Mouse (Mus musculus) bone marrow, adult 2 months (tissue): ENCODE measurements around the gene Capn1. TPM values are rescaled to one million over a fixed set of nuclear protein-coding genes. Genes with fewer than 3 reads are reported as not detected.

Experiments
- H3K27ac ChIP-seq: fragments of 200-500 bp; 2 replicates; pipeline ENCODE4 v1.5.1; 2012; ENCODE audit warnings: low read depth, mild to moderate bottlenecking, control low read depth, inconsistent platforms, low read length; ENCODE audit not compliant: control insufficient read depth, poor library complexity, insufficient read depth
- H3K4me1 ChIP-seq: fragments of 200-500 bp; 2 replicates; pipeline ENCODE4 v1.6.1; 2011; ENCODE audit warnings: low read length; ENCODE audit not compliant: control insufficient read depth, insufficient read depth
- H3K4me3 ChIP-seq: fragments of 200-500 bp; replicated peaks from 2 replicates; pipeline ENCODE3; 2011; ENCODE audit warnings: mild to moderate bottlenecking, low read depth, low read length, control low read depth; ENCODE audit not compliant: control insufficient read depth
- CTCF ChIP-seq: fragments of 200-500 bp; IDR thresholded peaks from 2 replicates; pipeline ENCODE4 v1.5.1; 2011; ENCODE audit warnings: low read length, control low read depth; ENCODE audit not compliant: control insufficient read depth, insufficient read depth
- POLR2A ChIP-seq: fragments of 200-500 bp; IDR thresholded peaks from 2 replicates; pipeline ENCODE4 v1.6.1; 2011; ENCODE audit warnings: low read depth, mild to moderate bottlenecking, control low read depth, low read length, borderline replicate concordance; ENCODE audit not compliant: control insufficient read depth
- WGBS: fragments of 180-500 bp; shearing (Covaris S2); methylation state at CpG from one replicate; pipeline ENCODE4 v1.1.7; 2018; 5-methylcytosine and 5-hydroxymethylcytosine counted together
- polyA plus RNA-seq: library from polyadenylated mRNA; stranded (reverse); fragments of >200 nt; gene quantifications from 2 replicates; pipeline ENCODE4 v1.2.4, GENCODE M21; 2011; ENCODE audit warnings: low replicate concordance; ENCODE audit not compliant: missing spikeins, insufficient read depth, insufficient read length

The Capn1 gene
- polyA plus RNA-seq, 1 experiment, result 139 TPM

DNA sequence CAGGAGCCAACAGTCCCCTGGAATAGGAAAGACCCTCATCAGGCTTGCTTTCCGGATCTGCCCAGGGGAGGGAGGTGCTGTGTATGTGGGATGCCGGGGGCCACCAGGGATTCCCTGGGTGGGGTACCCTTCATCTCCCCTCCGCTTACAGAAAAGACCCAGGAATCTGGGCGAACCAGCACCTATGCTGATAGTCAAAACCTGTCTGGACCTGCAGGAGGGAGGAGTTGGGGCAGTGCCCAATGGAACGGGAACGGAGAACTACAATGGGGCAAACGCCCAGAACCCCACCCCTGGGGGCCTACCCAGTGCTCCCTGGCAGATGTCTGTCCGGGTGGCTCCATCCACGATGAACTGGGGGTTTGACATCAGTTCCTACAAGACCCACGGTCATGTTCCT lies 2.0 kb downstream of the Capn1 start:
- Histone ChIP-seq H3K4me3 (peak overlapping the region; percentile 91), H3K4me1 (peaks cover 1% of the 10 kb centered on the region; the same call in 1 of the 2 replicates), H3K27ac (no peak overlapping the region)
- WGBS, result 89% methylated on average over 10 of the region's 10 CpGs
- TF ChIP-seq POLR2A (no peak), CTCF (no peak)

DNA sequence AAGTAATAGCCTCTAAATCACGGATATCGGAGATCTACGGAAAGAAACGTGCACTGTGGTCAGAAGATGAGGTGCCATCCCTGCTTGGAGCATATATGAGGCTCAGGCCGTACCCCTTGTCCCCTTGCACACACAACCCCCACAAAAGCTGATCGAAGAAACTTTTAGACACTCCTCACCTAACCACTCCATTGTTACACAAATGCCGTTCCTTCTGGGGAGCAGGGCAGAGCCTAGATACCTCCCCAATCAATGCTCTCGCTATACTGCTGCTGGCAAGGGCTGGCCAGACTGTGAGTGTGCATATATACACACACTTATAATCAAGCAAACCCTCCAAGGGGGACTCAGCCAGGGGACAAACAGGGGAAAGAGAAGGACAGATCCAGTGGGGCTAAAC lies 6.6 kb downstream of the Capn1 start:
- 97% methylated on average over 8 of the region's 8 CpGs for WGBS
- no peak overlapping the region for H3K27ac ChIP-seq
- TF ChIP-seq CTCF (no peak), POLR2A (no peak)
- no peak overlapping the region for H3K4me3 ChIP-seq
- no peaks in the 10 kb centered on the region; the same call in 1 of the 2 replicates for H3K4me1 ChIP-seq

DNA sequence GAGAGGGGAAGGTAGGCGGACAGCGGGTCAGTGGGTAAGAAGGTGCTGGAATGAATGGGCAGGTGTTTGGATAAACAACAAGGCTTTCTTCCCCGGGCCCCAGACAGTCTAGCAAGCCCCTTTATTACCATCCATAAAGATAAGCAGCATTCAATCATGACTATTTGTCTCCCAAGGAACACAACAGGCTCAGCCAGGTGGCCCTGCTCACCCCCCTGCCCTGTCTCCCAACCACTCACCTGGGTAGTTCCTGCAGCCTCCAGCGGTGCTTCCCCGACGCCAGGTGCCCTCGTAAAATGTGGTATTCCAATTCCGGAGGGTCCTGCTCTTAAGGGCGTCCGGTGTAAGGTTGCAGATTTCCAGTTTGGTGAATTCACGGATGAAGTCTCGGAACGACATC lies 8.7 kb downstream of the Capn1 start:
- TF ChIP-seq POLR2A (no peak), CTCF (no peak)
- WGBS, result 96% methylated on average over 13 of the region's 13 CpGs
- no peak overlapping the region for H3K27ac ChIP-seq
- H3K4me1 ChIP-seq, result no peaks in the 10 kb centered on the region; the same call in 1 of the 2 replicates
- no peak overlapping the region for H3K4me3 ChIP-seq

DNA sequence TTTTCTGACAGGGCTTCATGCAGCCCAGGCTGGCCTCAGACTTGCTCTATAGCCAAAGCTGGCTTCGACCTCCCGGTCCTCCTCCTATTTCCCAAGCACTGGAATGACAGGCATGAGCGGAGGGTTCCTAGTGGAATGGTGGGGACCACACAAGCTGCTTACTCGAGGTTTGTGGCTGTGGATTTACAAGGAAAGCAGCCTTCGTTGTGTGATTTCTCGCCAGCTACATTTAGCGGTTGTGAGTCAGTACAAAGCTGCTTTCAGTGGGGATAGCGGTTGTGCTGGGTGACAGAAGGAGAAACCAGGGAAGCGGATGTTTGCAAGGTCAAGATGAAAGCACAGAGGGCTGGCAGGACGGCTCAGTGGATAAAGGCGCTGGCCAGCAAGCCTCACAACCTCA lies 10.2 kb downstream of the Capn1 start:
- no peaks in the 10 kb centered on the region; the same call in 1 of the 2 replicates for H3K4me1 ChIP-seq
- H3K27ac ChIP-seq, result no peak overlapping the region
- no peak overlapping the region for H3K4me3 ChIP-seq
- TF ChIP-seq POLR2A (no peak), CTCF (no peak)
- WGBS, result 89% methylated on average over 11 of the region's 11 CpGs

DNA sequence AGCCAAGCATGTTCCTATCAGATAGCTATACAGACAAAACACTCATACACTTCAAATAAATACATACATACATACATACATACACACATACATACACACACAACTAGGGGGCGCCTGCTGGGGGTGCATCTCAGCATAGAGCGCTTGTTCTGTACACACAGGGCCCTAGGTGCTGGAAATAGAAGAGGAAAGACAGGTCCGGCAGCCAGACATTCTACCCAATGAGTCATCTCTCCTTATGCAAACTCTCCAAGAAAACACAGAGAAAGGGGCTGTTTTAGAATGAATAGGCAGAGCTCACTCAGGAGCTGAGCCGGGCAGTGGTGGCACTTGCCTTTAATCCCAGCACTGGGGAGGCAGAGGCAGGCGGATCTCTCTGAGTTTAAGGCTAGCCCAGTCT lies 15.7 kb downstream of the Capn1 start:
- Histone ChIP-seq H3K27ac (no peak overlapping the region), H3K4me1 (peaks cover 5% of the 10 kb centered on the region), H3K4me3 (no peak overlapping the region)
- TF ChIP-seq CTCF, result no peak
- 86% methylated on average over 5 of the region's 5 CpGs for WGBS

DNA sequence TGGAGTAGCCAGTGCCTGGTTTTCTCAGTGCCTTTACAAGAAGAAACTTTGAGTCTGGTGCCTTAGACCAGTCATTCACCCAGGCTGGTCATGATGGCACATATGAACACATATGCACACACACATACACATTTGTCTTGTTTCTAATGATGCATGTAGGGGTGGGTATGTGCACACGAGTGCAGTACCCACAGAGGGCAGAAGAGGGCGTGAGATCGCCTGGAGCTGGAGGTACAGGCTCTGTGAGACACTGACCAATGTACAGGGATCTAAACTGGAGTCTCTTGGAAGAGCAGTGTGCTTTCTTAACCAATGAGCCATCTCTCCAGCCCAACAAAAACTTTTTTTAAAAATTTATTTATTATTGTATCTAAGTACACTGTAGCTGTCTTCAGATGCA lies 17.5 kb downstream of the Capn1 start:
- TF ChIP-seq CTCF (peak; percentile 31; the same call in 1 of the 2 replicates), POLR2A (no peak)
- Histone ChIP-seq H3K4me3 (no peak overlapping the region), H3K4me1 (peaks cover 5% of the 10 kb centered on the region), H3K27ac (no peak overlapping the region)
- 91% methylated on average over 3 of the region's 3 CpGs for WGBS

DNA sequence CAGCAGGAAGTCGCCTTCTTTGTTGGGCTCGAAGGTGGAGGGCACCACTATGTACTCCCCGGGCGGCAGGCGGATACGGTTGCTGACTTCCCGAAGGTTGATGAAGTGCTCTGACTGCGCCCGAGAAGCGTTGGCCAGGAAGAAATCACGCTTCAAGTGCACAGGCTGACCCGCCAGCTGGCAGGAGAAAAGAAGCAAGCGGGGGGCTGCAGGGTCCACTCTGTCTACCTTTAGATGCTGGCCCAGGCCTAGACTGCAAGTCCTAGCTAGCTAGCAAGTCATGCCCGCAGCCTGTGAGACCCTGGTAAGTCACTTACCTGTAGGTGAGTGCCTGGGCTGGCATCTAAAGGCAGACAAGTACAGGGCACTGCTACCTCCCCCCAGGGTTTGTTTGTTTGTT lies 21.0 kb downstream of the Capn1 start:
- 93% methylated on average over 14 of the region's 14 CpGs for WGBS
- no peak overlapping the region for H3K27ac ChIP-seq
- TF ChIP-seq POLR2A, result no peak
- no peak overlapping the region for H3K4me3 ChIP-seq
- H3K4me1 ChIP-seq, result peaks cover 14% of the 10 kb centered on the region

DNA sequence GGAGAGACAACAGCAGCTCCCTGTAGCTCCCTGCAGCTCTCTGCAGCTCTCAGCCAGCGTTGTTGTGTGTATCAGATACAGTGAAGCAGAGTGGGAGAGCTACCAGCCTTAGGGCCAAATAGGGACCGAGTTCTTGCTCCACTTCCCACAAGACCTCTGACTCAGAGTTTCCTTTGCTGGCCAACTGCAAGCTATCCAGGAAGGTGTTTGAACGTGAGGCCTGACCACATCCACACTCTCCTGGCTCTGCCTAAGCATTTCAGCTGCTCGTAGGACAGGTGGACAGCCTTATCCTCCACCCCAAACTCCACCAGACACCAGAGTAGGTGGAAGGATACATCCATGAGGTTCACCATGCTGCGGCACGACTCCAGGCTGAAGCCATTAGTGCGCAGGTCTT lies 23.7 kb downstream of the Capn1 start:
- TF ChIP-seq CTCF, result no peak
- TF ChIP-seq POLR2A, result no peak
- peak overlapping the region; percentile 20 for H3K4me3 ChIP-seq
- peak overlapping the region; percentile 90 for H3K27ac ChIP-seq
- peaks cover 16% of the 10 kb centered on the region for H3K4me1 ChIP-seq
- WGBS, result 44% methylated on average over 7 of the region's 7 CpGs

DNA sequence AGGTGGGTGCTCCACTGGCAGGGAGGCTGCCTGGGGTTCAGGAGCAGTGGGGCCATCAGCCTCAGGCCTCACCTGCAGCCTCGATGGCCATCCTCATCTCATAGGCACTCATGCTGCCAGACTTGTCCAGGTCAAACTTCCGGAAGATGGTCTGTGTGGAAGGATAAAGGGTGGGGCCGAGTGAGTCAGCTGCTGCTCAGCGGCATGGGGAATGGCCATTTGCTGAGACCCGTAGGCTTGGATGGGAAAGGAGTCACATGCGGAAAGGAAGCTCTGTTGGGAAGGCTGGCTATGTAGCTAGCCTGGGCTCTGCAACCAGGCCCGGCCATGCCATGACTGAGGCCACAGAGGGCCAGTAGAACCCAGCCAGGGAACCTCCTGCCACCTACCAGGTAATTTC lies 24.2 kb downstream of the Capn1 start:
- Histone ChIP-seq H3K4me1 (peaks cover 16% of the 10 kb centered on the region), H3K4me3 (peak overlapping the region; percentile 35), H3K27ac (peak overlapping the region; percentile 90)
- no peak for TF ChIP-seq POLR2A
- TF ChIP-seq CTCF, result no peak
- WGBS, result 66% methylated on average over 7 of the region's 7 CpGs
